Mouse (Mus musculus) telencephalon, adult 2 months (tissue): ENCODE data around the gene Slc33a1.
A peak's percentile ranks its signal among the peaks of the same experiment; 100 is the strongest.

Source experiments
- DNase-seq: peaks from one replicate; pipeline ENCODE4 v3.0.0-alpha.2; 2011; ENCODE audit warnings: low read depth, low spot score

The Slc33a1 gene

DNA sequence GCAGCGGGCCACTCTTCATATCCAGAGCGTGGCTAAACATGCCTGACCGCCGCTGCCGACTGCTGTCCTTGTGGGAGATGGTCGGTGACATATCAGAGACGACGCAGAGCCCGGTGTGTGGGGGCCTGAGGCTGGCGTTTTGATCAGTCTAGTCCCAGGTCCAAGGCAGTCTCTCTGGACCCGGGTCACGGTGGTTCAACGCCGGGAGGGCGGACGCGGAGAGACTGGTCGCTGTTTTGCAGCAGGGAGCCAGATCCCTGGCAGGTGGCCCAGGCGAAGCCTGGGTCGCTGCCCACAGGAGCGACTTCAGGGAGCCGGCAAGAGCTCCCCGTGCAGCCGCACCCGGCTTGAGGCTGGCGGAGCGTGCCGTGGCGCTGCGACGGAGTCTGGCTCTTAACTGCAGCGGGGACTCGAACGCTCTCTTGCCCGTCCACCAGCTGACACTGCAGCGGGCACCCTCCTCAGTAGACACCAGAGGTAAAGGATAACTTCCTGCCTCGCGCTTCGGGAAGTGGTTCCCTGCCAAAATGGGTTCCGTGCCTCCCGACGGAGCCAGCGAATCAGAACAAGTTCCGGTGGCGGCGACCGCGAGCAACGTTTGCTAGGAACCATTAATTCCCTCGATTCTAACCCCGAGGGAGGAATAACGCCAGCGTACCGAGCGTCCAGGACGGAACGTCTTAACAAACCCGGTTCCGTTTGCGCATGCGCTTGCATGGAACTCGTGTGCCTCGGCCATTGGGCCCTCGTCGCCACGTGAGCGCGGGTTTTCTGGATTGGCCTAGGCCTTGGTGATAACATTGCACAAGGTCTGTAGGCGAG, at the start of gene Slc33a1:
Gene Slc33a1 (minus strand): TSS at position 669 of the 822 bp plus-strand sequence.
- DNase-seq: peak; percentile 100

DNA sequence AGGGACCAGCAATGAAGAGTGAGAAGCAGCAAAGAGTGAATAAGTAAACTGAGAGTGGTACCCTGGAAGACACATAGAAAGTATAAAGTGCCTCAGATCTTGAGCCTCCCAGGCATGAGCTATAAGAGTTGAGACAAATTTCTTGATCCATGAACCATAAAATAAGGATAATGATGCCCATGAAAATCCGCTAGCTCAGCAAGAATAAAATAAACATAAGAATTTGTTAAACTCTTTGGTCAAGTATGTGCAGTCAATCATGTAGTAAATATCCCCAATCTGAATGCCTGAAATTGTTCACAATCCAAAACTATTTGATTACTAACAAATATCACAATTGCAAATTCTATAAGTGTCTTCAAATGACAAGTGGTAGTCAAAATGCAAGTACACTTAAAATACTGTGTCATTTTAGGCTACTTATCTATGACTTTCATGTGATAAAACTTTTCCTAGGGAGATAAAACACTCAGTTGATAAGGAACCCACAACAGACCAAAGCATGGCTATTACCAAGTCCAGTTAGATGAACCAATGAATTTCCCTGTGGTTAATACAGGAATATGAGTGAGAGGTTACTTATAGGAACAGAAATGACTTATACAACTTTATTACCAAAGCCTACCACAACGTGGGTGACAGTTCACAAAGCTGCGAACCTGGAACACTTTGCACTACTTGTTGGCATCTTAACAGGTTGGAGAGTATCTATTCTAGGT, 24.3 kb upstream of the Slc33a1 start:
- DNase-seq: no peak

DNA sequence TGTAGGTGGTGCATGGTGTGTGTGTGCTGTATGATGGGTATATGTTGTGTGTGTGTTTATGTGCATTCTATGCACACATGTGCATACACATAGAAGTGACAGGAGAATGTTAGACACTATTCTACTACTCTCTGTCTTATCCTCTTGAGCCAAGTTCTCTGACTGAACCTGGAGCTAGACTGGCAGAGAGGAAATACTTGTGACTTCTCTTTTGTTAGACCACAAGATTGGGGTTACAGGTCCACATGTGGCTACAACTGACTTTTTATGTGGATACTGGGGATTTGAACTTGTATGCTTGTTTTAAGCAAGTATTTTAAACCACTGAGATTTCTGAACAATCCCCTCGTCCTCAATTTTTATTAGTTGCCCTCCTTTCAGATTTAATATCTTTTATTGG, 22.1 kb upstream of the Slc33a1 start:
- DNase-seq: no peak

DNA sequence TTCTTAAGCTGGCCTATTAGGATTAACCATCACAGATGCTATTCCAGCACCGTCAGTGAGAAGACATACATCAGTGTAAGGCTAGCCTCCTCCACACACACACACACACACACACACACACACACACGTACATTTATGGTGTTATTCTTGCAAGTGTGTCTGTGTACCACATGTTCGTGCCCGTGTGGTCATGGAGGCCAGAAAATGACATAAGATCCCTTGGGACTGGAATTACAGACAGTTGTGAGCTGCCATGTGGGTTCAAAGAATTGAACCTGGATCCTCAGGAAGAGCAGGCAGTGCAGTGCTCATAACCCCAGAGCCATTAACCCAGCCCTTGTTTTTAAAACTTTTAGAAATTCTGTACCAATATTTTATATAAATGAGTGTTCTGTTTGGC, 13.3 kb upstream of the Slc33a1 start:
- DNase-seq: no peak

DNA sequence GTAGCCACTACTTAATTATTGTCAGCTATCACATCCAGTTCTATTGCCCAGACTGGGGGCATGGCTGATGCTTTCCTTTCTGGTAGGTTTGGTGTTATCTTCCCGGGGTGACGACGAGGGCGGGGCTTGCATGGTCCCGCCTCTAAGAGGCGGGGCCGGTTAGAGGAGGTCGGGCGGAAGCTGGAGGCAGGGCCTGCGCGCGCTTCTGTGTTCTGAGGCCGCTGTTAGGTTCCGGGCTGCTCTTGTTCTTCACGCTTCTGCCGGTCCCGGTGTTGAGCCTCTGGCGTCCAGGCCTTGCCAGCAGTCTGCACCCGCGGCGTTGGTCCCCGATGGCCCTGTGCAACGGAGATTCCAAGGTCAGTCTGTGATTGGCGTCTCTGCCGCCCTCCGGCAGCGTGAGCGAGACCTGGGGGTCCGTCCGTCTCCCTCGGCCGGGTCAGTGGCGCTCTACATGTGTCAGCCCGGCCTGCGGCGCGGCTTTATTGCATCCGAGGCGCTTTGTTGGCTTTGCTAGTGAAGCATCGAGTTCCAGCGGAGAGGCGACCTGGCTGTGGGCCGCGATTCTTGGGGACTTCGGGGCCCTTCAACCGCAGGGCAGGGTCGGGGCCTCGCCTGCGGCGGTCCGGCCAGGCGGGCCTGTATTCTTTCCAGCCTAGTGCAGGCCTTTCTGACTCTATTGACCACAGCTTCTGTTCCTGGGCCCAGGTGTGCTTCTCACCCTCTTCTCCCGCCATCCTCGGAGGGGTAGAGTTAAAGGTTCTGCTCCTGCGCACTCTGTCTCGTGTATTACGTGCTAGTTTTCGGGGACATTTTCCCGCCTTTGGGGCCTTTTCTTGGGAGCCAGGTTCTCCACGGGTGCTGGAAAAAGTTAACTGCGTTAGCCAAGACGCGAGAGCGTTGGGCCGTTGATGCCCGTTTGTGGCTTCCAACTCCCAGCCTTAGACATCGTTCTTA, 11.7 kb upstream of the Slc33a1 start, which contains the start of gene Gmps:
Gene Gmps (plus strand): TSS at position 152 of the 954 bp plus-strand sequence.
- DNase-seq: peak; percentile 85

DNA sequence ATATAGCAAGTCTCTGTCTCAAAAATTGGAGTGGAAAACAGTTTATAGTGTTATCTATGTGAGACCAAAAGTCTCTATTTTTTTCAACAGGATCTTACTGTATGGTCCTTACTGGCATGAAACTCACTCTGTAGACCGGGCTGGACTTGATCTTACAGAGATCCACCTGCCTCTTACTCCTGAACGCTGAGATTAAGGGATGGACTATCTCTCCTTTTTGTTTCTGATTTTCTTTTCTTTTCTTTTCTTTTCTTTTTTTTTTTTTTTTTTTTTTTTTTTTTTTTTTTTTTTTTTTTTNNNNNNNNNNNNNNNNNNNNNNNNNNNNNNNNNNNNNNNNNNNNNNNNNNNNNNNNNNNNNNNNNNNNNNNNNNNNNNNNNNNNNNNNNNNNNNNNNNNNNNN, 1.4 kb upstream of the Slc33a1 start:
- DNase-seq: no peak

DNA sequence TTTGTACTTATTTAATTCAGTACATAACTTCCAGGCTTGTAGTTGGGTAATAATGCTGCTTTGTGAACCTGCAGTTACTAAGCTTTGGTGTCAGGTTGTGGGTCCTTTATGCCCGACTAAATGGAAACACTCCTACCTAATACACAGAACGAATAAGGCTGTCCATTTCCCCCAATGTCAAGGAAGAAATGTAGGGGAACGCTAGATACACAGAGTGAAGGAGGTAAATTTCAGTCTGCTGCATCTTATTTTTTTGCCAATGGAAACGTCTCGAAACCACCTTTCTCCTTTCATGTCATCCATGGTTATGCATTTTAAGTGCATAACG, 318 bp upstream of the Slc33a1 start:
- no peak for DNase-seq

DNA sequence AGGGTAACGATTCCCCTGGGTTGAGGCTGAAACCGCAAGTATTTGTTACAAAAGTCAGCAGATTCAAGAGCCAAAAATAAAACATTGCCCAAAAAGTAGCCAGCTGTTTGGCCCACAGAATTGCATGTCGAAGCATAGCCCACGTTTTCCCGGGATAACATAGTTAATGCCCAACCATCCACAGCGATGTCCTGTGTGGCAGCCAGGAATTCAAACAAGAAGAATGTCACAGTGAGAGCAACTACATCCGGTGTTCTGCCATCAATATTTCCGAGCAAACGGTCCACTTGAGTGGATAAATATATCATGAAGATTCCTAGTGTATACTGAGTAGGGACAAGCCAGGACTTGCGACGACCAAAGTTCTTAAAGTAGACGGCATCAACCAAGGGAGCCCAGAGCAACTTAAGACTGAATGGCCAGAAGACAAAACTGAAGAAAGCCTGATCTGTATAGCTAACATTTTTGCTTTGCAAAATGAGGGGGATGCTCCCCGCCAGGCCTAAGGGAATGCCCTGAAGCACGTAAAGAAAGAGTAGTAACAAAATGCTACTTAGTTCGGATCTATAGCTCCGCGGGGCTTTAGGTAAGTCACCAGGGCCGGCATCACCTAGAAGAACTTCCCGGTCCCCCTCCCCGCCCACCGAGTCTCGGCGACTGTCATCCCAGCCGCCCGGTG, 1.0 kb downstream of the Slc33a1 start:
- no peak for DNase-seq

DNA sequence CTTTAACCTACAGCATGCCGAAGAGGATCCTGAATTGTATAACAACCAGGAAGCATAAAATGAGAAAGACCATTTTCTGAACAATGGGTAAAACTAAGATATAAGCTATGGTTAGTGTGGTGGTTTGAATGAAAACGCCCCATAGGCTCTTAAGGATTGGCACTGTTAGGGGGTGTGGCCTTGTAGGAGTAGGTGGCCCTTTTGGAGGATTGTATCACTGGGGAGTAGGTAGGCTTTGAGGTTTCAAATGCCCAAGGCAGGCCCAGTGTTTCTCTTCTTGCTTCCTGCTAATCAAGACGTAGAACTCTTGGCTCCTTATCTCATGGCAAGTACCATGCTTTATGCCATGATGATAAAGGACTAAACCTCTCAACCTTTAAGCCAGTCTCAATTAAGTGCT, 14.7 kb downstream of the Slc33a1 start:
- DNase-seq: no peak

DNA sequence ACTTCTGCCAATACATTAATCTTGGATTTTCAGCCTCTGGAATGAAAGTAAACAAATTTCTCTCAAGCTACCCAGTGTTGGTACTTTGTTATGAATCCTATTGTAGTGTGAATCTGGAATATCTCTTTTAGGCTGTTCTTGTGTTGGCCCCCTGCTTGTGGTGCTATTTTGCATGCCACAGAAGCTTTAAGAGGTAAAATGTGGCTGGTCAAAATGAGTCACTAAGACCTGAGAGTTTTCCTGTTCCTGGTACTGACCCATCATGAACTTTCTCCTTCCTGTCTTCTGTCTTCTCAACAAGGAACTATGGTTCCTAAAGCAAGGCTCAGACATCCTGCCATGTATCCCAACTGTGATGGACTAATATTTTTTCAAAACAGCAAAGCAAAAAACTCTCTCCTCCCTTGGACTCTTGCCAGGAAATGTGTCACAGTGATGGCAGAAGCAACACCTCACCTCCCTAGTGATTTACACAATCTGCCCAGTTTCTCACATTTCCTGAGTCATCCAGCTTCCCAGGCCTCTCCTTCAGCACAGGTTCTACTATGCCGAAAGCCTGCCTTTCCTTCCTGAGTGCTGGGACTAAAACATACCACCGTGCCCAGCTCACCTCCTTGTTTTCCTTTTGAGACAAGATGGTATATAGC, 23.2 kb downstream of the Slc33a1 start:
- peak; percentile 50 for DNase-seq

DNA sequence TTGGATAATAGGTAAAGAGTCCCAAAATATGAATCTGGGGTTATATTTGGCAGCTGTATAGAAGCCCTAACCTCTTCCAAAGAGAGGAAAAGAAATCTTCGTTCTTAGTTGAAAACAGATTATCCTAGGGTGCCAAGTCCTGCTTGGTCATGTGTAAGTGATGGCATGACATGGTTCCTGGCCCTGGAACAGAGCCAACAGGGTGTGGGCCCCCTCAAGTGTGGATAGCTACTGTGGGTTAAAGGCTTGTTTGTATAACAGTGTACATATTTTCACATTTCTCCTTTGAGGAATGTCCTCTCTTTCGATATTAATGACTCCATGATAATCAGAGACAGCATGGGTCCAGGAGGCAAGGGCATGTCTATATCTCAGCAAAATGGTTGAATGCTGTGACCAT, 25.6 kb downstream of the Slc33a1 start:
- no peak for DNase-seq

DNA sequence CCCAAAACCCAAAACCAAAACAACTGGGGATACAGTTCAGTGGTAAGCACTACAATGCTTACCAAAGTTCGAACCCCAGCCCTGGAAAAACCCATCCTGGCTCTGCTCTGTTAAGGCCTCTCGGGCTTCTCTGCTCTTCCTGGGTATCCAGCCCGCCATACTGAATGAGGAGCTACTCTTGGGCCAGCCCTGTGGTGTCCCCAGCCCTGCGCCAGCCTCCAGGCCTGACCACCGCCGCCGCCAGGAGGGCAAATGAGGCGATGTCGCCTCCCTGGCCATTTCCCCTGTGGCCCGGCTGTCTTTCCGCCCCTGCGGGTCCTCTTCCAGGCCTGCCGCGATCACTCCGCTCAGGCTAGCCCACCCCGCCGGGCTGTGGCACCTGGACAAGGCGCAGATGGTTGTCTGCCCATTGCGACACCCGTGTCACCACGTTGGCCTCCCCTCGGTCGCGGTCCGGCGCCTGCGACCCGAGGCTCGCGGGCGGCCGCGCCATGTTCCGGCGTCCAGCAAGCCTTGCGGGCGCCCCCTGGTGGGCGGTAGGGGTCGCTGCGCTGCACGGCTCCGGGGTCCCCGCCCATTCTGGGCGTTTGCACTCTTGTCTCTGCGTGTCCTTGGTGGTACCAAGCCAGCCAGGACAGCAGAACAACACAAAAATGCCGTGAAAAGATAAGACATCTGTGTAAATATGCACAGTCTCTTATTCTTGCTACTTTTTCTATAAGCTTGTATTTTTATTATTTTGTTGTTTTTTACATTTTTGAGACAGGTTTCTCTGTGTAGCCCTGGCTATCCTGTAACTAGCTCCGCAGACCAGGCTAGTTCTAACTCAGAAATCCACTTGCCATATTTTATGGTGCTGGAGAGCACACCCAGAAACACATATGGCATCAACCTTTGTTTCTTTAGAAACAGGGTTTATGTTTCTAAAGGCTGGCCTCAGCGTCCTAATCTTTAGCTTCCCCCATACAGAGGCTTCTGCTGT, 35.4 kb downstream of the Slc33a1 start, which contains the start of gene E130311K13Rik:
Gene E130311K13Rik (minus strand): TSS at position 595 of the 982 bp plus-strand sequence.
- peak; percentile 44 for DNase-seq

DNA sequence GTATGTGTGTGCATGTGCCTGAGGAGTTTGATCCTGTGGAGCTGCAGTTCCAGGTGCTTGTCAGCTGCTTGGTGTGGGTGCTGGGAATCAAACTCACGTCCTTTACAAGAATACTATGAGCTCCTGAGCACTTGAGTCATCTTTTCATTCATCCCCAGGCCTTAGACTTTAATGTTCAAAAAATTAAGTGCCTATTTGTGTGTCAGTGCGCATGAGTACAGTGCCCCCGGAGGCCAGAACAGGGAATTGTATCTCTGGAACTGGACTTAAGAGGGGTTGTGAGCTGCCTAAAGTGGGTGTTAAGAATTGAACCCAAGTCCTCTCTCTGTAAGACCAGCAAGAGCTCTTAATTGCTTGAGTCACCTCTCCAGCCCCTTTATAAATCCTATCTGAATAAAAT, 44.9 kb downstream of the Slc33a1 start:
- no peak for DNase-seq

DNA sequence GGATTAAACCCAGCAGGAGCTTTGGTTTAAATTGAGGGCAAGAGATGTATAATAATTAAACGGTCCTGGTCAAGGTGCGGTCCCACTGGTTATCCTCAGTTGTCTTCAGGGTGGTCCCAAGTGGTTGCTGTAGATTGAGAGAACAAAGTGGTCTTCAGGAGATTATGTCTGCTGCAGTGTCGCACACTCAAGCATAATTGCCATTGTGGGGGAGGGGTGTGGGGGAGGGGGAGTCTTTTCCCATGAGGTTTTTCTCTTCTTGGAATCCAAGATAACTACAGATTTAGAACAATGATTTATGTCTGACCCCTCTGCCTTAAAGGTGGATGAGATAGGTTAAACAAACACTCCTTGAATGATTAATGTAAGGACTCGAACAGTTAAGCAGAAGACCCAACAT, 54.3 kb downstream of the Slc33a1 start:
- no peak for DNase-seq

DNA sequence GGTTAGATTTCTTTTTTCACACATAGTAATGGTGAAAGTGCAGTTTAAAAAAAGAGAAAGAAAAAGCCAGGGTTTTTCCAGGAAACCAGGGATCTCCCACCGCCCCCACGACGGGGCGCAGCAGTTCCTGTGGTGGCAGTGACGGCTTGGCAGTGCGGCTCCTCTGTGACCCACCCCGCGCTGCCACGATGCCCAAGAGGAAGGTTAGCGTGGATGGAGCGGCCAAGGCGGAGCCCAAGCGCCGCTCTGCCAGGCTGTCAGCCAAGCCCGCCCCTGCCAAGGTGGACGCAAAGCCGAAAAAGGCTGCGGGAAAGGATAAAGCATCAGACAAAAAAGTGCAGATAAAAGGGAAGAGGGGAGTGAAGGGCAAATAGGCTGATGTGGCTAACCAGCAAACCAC, 59.3 kb downstream of the Slc33a1 start:
- no peak for DNase-seq

DNA sequence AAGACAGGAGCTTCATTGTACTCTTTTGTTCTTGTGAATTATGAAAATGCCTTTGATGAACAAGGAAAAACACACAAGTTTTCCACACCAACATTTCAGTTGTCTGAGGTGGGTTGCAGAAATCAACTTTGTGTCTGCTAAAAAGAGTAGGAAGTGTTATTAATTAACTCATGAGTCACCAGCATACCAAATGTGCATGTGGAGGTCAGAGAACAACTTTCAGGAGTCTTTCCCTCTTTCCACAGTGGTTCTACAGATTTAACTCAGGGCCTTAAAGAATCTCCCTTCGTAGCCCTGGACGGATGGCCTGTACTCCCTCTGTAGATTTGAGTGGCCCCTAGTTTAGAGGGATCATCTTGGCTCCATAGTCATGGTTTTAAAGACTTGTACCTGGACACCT, 60.4 kb downstream of the Slc33a1 start:
- no peak for DNase-seq

DNA sequence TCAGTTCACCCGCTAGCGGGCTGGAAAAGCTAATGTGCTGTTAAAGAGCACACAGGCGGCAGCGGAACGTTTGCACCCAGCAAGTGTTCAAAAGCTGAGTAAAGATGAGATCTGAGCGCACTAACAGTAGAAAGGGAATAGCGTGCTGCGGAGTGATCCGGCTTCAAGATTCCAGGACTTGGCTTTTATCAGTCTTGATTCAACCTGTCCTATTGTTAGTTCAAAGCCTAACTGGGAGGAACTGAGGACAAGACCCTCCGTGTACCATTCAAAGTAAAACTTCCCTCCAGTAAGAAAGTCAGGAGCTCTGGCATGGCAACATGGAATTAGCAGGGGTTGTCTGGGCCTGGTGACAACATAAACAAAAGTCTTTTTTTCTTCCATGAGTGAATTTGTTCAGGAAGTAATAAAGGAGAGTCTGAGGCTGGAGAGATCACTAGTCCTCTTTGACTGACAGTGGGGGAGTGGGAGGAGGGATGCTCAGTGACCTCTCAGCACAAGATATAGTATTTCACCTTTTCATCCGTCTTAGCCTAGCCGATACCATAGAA, 64.5 kb downstream of the Slc33a1 start:
- no peak for DNase-seq

DNA sequence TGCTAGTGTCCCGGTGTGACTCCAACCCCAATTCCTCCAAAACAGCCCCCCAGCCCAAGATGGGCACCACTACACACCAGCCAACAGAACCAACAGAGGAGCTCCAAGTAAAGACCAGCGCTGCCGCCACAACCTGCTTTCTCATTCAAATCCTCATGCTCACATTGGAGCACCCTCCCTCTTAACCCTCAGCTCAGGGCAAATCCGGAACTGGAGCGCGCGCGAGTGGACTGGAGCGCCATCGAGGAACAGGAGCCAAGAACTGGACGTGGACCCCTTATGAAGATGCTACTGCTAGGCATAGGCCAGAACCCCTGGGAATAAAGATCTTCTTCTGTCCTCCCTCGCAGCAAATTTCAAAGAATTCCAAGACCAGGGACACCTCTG, 65.3 kb downstream of the Slc33a1 start, which contains the start of gene Plch1:
Gene Plch1 (minus strand): TSS at position 164 of the 387 bp plus-strand sequence.
- DNase-seq: no peak
